Mouse (Mus musculus) intestine, embryonic 15.5 days (tissue): ENCODE data around the gene Vinac1. TPM values are rescaled to one million over a fixed set of nuclear protein-coding genes. Genes with fewer than 3 reads are reported as not detected.

Source experiments
- ATAC-seq: fragments of 200-750 bp; cut with Nextera tagmentation; 2 replicates; pipeline ENCODE4 v1.8.0; 2017; ENCODE audit warnings: moderate TSS enrichment, moderate library complexity
- H3K27ac ChIP-seq: fragments of 300-500 bp; sonication (generic); 2 replicates; pipeline ENCODE4 v1.5.1; 2015; ENCODE audit warnings: mild to moderate bottlenecking, inconsistent platforms
- H3K27me3 ChIP-seq: fragments of 300-500 bp; sonication (generic); replicated peaks from 2 replicates; pipeline ENCODE4 v1.6.1; 2015; ENCODE audit warnings: inconsistent platforms
- H3K36me3 ChIP-seq: fragments of 300-500 bp; sonication (generic); 2 replicates; pipeline ENCODE4 v1.6.1; 2015; ENCODE audit warnings: inconsistent platforms
- H3K4me1 ChIP-seq: fragments of 300-500 bp; sonication (generic); replicated peaks from 2 replicates; pipeline ENCODE4 v1.6.1; 2015; ENCODE audit warnings: inconsistent platforms
- H3K4me2 ChIP-seq: fragments of 300-500 bp; sonication (generic); replicated peaks from 2 replicates; pipeline ENCODE4 v1.6.1; 2015; ENCODE audit warnings: mild to moderate bottlenecking, inconsistent platforms
- H3K4me3 ChIP-seq: fragments of 300-500 bp; sonication (generic); replicated peaks from 2 replicates; pipeline ENCODE4 v1.5.1; 2015; ENCODE audit warnings: inconsistent platforms
- H3K9ac ChIP-seq: fragments of 300-500 bp; sonication (generic); 2 replicates; pipeline ENCODE4 v1.6.1; 2015; ENCODE audit warnings: inconsistent platforms
- H3K9me3 ChIP-seq: fragments of 300-500 bp; sonication (generic); 2 replicates; pipeline ENCODE4 v1.6.1; 2016; ENCODE audit warnings: inconsistent platforms
- WGBS: fragments of 180-500 bp; shearing (Covaris S2); methylation state at CpG from one replicate; pipeline ENCODE4 v1.1.7; 2015; 5-methylcytosine and 5-hydroxymethylcytosine counted together
- polyA plus RNA-seq: library from polyadenylated mRNA; unstranded; fragments of >200 nt; fragmentation: Nextera tagmentation; extraction: Ambion mirVana; gene quantifications from 2 replicates; pipeline ENCODE4 v1.2.1, GENCODE M21; 2015

The Vinac1 gene
- polyA plus RNA-seq, 1 experiment from 2014 or later, result 0.09 TPM

DNA sequence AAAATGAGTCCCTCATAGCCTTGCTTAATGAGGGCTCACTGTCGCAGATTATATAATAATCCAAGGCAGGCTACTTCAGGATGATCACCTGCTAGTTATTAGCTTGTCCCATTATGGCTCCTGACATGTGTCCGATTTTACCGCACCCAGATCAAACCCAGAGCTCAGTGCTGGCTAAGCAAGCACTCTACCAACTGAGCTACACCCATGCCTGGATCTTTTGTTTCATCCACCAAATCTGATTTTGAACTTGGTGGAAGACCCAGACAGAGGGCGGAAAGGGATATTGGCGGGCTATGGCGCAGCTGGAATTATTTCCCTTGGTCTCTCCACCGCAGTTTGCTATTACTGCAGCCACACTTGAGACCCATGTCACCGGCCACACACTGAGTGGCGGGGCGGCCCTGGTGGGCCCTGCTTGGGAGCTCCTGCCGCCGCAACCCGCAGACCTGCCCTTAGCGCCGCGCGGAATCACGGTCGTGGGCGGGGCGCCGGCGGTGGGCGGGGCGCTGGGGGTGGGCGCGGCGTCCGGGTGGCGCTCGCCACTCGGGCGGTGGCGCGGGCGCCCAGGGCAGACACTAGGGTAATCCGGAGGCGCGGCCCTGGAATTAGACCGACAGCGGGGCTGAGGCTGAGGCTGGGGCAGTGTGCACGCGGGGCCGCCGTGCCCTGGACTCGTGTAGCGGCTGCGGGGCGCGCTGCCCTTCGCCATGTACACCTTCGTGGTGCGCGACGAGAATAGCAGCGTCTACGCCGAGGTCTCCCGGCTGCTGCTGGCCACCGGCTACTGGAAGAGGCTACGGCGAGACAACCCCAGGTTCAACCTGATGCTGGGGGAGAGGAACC, 17.7 kb upstream of the Vinac1 start, which contains the start of gene Ttl:
Ttl (plus strand) TSS at position 506 of the 846 bp plus-strand sequence.
- H3K27ac ChIP-seq, result peak within 1 kb of the TSS; percentile 74
- ATAC-seq, result peak; percentile 97

GRCm38 (mm10) chr2:129061456-129062059, 13.6 kb upstream of the Vinac1 start:
- H3K4me1 ChIP-seq, result 0 out of 2 replicates have a peak, but pooled peaks cover 3% of the 10 kb centered on the region
- H3K9me3 ChIP-seq, result no peaks in the 10 kb centered on the region; the same call in 1 of the 2 replicates
- WGBS, result 69% methylated on average over 10 of the region's 10 CpGs
- H3K36me3 ChIP-seq, result no peaks in the 10 kb centered on the region
- H3K4me2 ChIP-seq, result no peak overlapping the region
- H3K9ac ChIP-seq, result no peak overlapping the region
- no peak overlapping the region for H3K27ac ChIP-seq
- H3K4me3 ChIP-seq, result no peak overlapping the region
- H3K27me3 ChIP-seq, result no peaks in the 10 kb centered on the region
- ATAC-seq, result no peak

More for the DNA sequence above, 17.7 kb upstream of the Vinac1 start, which contains the start of gene Ttl:
- Histone ChIP-seq H3K4me1 (0 out of 2 replicates have a peak, but pooled peaks cover 8% of the 10 kb centered on the region), H3K27me3 (no peaks in the 10 kb centered on the region), H3K4me2 (peak within 1 kb of the TSS; percentile 87), H3K4me3 (peak within 1 kb of the TSS; percentile 90), H3K9ac (peak within 1 kb of the TSS; percentile 70), H3K9me3 (no peaks in the 10 kb centered on the region), H3K36me3 (no peaks in the 10 kb centered on the region)
- WGBS, result 1% methylated on average over 61 of the region's 62 CpGs

GRCm38 (mm10) chr2:129057920-129058361, 10.0 kb upstream of the Vinac1 start:
- no peaks in the 10 kb centered on the region for H3K36me3 ChIP-seq
- H3K27me3 ChIP-seq, result no peaks in the 10 kb centered on the region
- no peaks in the 10 kb centered on the region; the same call in 1 of the 2 replicates for H3K9me3 ChIP-seq
- H3K27ac ChIP-seq, result no peak overlapping the region
- H3K9ac ChIP-seq, result no peak overlapping the region
- no peak overlapping the region for H3K4me3 ChIP-seq
- WGBS, result 85% methylated on average over 6 of the region's 6 CpGs
- no peaks in the 10 kb centered on the region for H3K4me1 ChIP-seq
- H3K4me2 ChIP-seq, result no peak overlapping the region
- ATAC-seq, result no peak

DNA sequence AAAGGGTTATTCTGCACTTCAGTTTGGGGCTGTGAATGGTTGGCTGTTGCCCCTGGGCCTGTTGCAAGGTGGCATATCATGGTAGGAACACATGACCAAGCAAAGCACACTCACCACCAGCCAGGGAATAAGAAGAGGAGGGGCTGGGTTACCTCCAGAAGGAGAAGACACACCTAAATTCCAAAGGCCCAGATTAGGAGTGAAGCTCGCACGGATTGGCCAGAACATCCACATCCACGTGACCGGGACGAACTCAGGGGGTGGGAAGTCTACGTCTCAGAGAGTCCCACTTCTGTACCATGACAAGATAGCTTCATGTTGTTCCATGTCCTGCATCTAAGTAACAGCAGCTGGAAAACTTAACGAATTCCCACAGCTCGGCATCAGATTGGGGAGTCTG, 9.3 kb upstream of the Vinac1 start:
- no peak for ATAC-seq
- 96% methylated on average over 8 of the region's 8 CpGs for WGBS
- H3K4me2 ChIP-seq, result no peak overlapping the region

DNA sequence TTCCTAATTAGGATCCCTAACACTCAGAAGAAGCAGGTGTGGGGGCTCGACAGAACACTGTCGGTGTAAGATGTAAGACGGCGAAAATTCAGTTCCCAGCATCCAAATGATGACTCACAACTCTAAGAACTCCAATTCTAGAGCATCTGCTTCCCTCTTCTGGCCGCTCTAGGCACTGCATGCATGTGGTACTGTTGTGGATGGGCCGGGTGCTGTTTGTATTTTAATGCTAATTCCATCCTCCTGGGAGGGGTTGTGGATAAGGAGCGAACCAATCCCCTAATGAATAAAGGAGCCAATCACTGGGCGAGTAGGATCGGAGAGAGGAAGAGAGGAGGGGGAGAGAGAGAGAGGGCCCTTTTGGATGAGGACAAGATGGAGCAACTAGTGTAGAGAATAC, 8.6 kb upstream of the Vinac1 start:
- Histone ChIP-seq H3K4me1 (no peaks in the 10 kb centered on the region), H3K4me2 (no peak overlapping the region), H3K9ac (no peak overlapping the region), H3K27ac (no peak overlapping the region), H3K36me3 (no peaks in the 10 kb centered on the region), H3K4me3 (no peak overlapping the region), H3K9me3 (no peaks in the 10 kb centered on the region; the same call in 1 of the 2 replicates), H3K27me3 (no peaks in the 10 kb centered on the region)
- 51% methylated on average over 9 of the region's 9 CpGs for WGBS
- ATAC-seq, result no peak

More for the DNA sequence above, 9.3 kb upstream of the Vinac1 start:
- Histone ChIP-seq H3K9ac (no peak overlapping the region), H3K9me3 (no peaks in the 10 kb centered on the region; the same call in 1 of the 2 replicates), H3K36me3 (no peaks in the 10 kb centered on the region), H3K4me3 (no peak overlapping the region), H3K4me1 (no peaks in the 10 kb centered on the region), H3K27me3 (no peaks in the 10 kb centered on the region), H3K27ac (no peak overlapping the region)

DNA sequence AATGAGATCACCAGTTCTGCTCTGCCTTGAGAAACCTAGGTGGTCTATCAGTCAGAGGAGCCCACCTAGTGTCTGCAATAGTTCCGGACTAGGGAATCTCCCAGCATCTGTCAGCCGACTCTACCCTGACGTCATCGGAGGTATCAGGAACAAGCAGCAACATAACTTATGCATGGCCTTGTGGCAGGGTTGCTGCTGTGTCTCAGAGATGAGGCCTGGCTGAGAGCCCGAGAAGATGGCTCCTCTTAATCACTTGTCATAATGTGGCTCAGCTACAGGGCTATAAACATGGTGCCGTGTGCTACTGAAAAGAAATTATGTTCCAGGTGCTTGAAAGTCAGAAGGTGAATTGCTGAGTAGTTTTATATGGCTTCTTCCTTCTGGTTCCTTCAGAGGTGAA, 7.8 kb upstream of the Vinac1 start:
- Histone ChIP-seq H3K36me3 (no peaks in the 10 kb centered on the region), H3K27ac (no peak overlapping the region), H3K9me3 (no peaks in the 10 kb centered on the region; the same call in 1 of the 2 replicates), H3K4me1 (no peaks in the 10 kb centered on the region), H3K9ac (no peak overlapping the region), H3K4me2 (no peak overlapping the region), H3K4me3 (no peak overlapping the region), H3K27me3 (no peaks in the 10 kb centered on the region)
- no peak for ATAC-seq
- WGBS, result 80% methylated on average over 6 of the region's 6 CpGs

- H3K9me3 ChIP-seq, result no peaks in the 10 kb centered on the region
- no peak for ATAC-seq
- no peaks in the 10 kb centered on the region for H3K36me3 ChIP-seq
- no peaks in the 10 kb centered on the region for H3K27me3 ChIP-seq
- H3K4me1 ChIP-seq, result no peaks in the 10 kb centered on the region
- 55% methylated on average over 4 of the region's 4 CpGs for WGBS
- H3K27ac ChIP-seq, result no peak overlapping the region
- H3K9ac ChIP-seq, result no peak overlapping the region
- no peak overlapping the region for H3K4me3 ChIP-seq
- no peak overlapping the region for H3K4me2 ChIP-seq
These were observed 4.5 kb upstream of the Vinac1 start for GRCm38 (mm10) chr2:129052451-129052983.

GRCm38 (mm10) chr2:129046846-129047196, 1.2 kb downstream of the Vinac1 start:
- Histone ChIP-seq H3K9ac (no peak overlapping the region), H3K4me3 (no peak overlapping the region), H3K4me2 (no peak overlapping the region), H3K36me3 (no peaks in the 10 kb centered on the region), H3K4me1 (no peaks in the 10 kb centered on the region), H3K27me3 (no peaks in the 10 kb centered on the region), H3K27ac (no peak overlapping the region), H3K9me3 (no peaks in the 10 kb centered on the region)
- WGBS, result 71% methylated on average over 4 of the region's 4 CpGs
- ATAC-seq, result no peak

DNA sequence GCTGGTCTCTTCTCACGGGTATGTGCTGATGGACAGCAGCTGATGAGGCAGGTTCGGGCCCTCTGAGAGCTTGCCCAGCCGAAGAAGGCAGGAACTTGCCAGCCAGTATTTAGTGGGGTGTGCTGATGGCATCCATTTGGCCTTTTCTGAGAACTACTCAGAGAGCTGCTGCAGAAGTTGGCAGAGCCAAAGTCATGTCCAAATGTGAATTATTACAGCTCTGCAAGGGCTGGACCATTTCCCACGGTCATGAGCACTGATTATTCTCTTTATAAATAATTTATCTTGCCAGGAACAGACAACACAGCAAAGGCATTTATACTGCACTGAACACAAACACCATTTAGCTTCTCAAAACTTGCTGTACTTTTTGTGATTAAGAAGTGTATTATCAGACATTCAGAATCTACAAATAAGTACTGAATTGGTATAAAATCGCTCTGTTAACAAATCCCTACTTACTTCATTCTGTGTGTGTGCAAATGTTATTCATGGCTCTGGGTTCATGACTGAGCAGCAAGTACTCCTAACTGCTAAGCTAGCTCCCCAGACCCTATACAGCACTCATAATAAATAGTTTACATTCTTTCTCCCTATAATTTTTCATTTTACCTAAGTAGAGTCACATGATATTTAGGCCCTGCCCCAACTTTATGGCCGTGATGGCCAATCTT, 1.7 kb downstream of the Vinac1 start:
- Histone ChIP-seq H3K36me3 (no peaks in the 10 kb centered on the region), H3K4me1 (no peaks in the 10 kb centered on the region), H3K4me2 (no peak overlapping the region), H3K4me3 (no peak overlapping the region), H3K27me3 (no peaks in the 10 kb centered on the region), H3K27ac (no peak overlapping the region), H3K9ac (no peak overlapping the region), H3K9me3 (no peaks in the 10 kb centered on the region)
- WGBS, result 48% methylated on average over 6 of the region's 6 CpGs
- ATAC-seq, result no peak

DNA sequence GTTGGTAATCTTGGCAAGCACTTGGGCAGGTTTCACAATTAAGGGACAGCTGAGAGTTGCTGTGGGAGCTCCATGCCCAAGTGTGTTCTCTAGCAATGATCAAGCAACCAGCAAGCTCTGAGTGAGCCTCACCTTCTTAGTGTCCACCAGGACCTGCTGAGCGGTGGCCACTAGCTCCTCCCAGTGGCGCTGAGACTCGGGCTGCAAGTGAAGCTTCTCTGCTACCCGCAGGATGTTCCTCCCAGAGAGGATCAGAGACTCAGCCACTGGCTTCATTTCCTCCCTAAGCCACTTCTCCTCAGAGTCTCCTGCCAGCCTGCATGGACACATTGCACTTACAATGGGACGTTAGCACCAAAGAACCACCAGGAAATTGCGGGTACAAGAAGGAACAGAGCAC, 7.4 kb downstream of the Vinac1 start:
- Histone ChIP-seq H3K4me2 (no peak overlapping the region), H3K4me3 (no peak overlapping the region), H3K27ac (no peak overlapping the region), H3K36me3 (no peaks in the 10 kb centered on the region), H3K4me1 (peaks cover 8% of the 10 kb centered on the region), H3K9me3 (no peaks in the 10 kb centered on the region), H3K27me3 (peaks cover 28% of the 10 kb centered on the region), H3K9ac (no peak overlapping the region)
- WGBS, result 30% methylated on average over 6 of the region's 6 CpGs
- ATAC-seq, result no peak

- ATAC-seq, result 0 out of 2 replicates have a peak, but pooled peaks have one; percentile 41
- Histone ChIP-seq H3K4me2 (peak overlapping the region; percentile 95), H3K27ac (no peak overlapping the region), H3K9me3 (no peaks in the 10 kb centered on the region), H3K27me3 (peaks cover 28% of the 10 kb centered on the region), H3K4me3 (peak overlapping the region; percentile 45), H3K9ac (peak overlapping the region; percentile 41), H3K4me1 (peaks cover 8% of the 10 kb centered on the region), H3K36me3 (no peaks in the 10 kb centered on the region)
- WGBS, result 1% methylated on average over 62 of the region's 62 CpGs
These were observed 8.9 kb downstream of the Vinac1 start for GRCm38 (mm10) chr2:129038937-129039631.
